Mouse (Mus musculus): ENCODE results near the gene Arl6ip1. TPM values are rescaled to one million over a fixed set of nuclear protein-coding genes. Genes with fewer than 3 reads are reported as not detected.
"Not testable (repeated sequence)": the region's sequence is repeated elsewhere in the genome, so short reads cannot be mapped to it uniquely, and the experiment has no call there.

The Arl6ip1 gene
- 592 and 601 TPM in 2 replicates for polyA plus RNA-seq (2015; fragmentation: Nextera tagmentation; extraction: Ambion mirVana)

DNA sequence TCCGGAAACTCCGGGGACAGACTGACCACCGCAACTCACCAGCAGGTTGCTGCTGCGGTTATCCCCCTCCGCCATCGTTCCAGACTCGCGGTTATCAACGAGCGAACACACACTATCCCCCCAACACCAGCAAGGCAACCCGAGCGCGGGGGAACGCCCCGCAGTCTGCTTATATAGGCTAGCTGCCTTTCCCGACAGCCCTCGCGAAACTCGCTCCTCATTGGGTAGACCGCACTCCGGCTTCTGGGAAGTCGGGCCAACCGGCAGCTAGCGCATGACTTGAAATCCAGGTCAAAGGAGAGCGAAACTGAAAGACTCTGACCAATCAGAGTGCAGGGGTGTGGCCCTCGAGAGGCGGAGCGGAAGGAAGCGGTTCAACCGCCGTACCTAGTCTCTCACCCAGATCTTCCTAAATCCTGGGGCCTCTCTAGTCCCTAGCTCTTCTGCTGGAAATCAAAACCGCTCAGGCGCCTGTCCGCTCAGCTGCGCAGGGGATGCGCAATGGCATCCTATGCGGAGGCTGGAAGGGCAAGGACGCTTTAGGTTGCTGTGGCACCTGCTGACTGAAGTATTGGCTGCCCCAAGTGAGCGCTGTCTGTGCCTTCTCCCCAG lies at the start of gene Arl6ip1:
Gene Arl6ip1, minus strand, starts transcription at position 233 of the 612 bp plus-strand sequence.
- H3K4me1 ChIP-seq, result peaks cover 30% of the 10 kb centered on the region
- H3K4me2 ChIP-seq (replicated peaks), result peak within 1 kb of the TSS; percentile 72
- peak; percentile 99 for ATAC-seq (replicated peaks)
- peaks cover 2% of the 10 kb centered on the region; the same call in 1 of the 2 replicates for H3K36me3 ChIP-seq
- H3K9me3 ChIP-seq, result no peaks in the 10 kb centered on the region
- H3K27me3 ChIP-seq, result no peaks in the 10 kb centered on the region
- H3K9ac ChIP-seq (replicated peaks), result peak within 1 kb of the TSS; percentile 85
- peak within 1 kb of the TSS; percentile 90 for H3K27ac ChIP-seq (replicated peaks)
- H3K4me3 ChIP-seq, result peak within 1 kb of the TSS; percentile 83
- WGBS, result under 1% methylated on average over 39 of the region's 39 CpGs

DNA sequence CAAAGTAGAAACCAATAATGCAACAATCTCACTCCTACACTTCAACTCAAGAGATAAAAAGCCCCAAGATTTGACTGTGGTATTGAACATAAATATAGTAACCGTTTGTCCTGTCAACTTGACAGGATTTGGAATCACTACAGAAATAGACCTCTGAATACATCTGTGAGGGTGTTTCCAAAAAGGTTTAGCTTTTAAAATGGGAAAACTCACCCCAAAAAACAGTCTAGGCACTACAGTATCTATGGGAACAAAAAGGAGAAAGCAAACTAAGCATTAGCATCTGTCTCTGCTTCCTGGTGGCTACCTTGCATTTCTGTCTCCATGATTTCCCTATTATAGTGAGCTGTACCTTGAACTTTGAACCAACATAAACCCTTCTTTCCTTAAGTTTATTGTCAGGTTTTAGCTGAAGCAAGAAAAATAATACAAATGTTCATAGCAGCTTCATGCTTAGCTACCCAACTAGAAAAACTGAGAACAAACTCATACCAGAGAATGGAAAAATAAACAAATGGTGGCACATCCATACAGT lies 46.4 kb upstream of the Arl6ip1 start:
- H3K9me3 ChIP-seq, result no peaks in the 10 kb centered on the region
- no peak overlapping the region for H3K27ac ChIP-seq (replicated peaks)
- no peak overlapping the region for H3K4me2 ChIP-seq (replicated peaks)
- no peaks in the 10 kb centered on the region for H3K4me1 ChIP-seq
- H3K4me3 ChIP-seq, result no peak overlapping the region
- no peak for ATAC-seq (replicated peaks)
- H3K9ac ChIP-seq (replicated peaks), result no peak overlapping the region
- 81% methylated on average over 1 of the region's 1 CpGs for WGBS
- no peaks in the 10 kb centered on the region for H3K27me3 ChIP-seq
- peaks cover 60% of the 10 kb centered on the region for H3K36me3 ChIP-seq

DNA sequence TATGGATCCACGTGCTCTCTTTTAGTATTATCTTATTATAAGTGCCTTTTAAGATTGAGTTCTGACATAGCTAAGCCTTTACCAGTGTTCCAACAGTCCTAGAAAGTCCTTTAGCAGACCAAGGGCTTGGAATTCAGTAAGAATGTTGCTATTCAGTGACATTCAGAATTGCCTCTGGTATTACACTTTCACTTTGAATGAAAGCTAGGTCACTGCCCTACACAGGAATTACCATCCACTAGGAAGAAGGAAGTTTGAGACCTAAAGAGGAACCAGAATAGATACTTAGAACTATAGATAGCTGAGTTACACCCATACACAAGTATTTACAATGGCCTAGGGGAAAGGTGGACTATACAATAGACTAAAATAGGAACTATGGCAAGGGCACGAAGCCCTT lies 40.7 kb upstream of the Arl6ip1 start:
- peaks cover 72% of the 10 kb centered on the region for H3K36me3 ChIP-seq
- not testable (repeated sequence) for H3K9me3 ChIP-seq; ATAC-seq (replicated peaks); H3K4me3 ChIP-seq; H3K27ac ChIP-seq (replicated peaks); H3K4me2 ChIP-seq (replicated peaks); H3K4me1 ChIP-seq; H3K9ac ChIP-seq (replicated peaks); H3K27me3 ChIP-seq
- WGBS, result 94% methylated on average over 2 of the region's 2 CpGs

DNA sequence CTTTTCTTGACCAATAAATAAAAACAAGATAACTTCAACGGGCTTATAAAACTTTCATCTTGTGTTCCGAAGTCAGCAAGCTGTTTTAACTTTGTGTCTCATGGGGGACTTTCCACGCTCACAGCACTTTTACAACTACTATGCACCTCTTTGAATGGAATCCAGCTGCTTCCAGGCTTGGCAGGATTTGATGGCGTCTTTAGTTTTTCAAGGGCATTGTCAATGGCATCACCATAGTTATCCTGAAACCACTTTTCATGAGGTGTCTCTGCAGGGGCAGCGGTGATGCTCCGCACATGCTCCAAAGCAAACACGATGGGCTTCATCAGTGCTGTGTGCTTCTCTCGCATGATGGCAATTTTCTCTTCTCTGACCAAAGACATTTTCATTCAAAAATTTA lies 33.5 kb upstream of the Arl6ip1 start:
- no peaks in the 10 kb centered on the region for H3K9me3 ChIP-seq
- no peak overlapping the region for H3K27ac ChIP-seq (replicated peaks)
- ATAC-seq (replicated peaks), result no peak
- no peaks in the 10 kb centered on the region for H3K4me1 ChIP-seq
- H3K36me3 ChIP-seq, result peaks cover 60% of the 10 kb centered on the region
- H3K9ac ChIP-seq (replicated peaks), result no peak overlapping the region
- no peak overlapping the region for H3K4me2 ChIP-seq (replicated peaks)
- WGBS, result 90% methylated on average over 8 of the region's 8 CpGs
- H3K4me3 ChIP-seq, result no peak overlapping the region
- H3K27me3 ChIP-seq, result no peaks in the 10 kb centered on the region

DNA sequence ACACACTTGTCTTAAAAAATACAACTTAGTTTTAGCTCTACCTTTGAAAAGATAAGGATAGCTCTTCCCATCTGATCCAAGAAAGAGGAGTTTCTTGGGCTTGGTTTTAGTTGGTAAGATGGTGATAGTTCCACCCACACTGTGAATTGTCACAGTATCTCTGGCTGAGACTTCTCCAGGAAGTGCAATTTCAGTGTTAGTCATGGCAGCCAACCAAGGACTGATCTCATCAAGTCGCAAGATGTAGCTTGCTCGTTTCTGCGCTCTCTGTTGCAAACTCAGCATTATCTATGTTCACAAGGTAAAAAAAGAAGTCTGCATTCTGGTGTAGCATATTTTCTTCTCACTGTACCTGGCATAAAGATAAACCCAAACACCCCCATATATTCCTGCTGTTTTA lies 30.7 kb upstream of the Arl6ip1 start:
- no peak overlapping the region for H3K27ac ChIP-seq (replicated peaks)
- no peaks in the 10 kb centered on the region for H3K9me3 ChIP-seq
- H3K36me3 ChIP-seq, result peaks cover 56% of the 10 kb centered on the region
- ATAC-seq (replicated peaks), result no peak
- H3K4me2 ChIP-seq (replicated peaks), result no peak overlapping the region
- no peak overlapping the region for H3K4me3 ChIP-seq
- WGBS, result 89% methylated on average over 3 of the region's 3 CpGs
- H3K9ac ChIP-seq (replicated peaks), result no peak overlapping the region
- H3K27me3 ChIP-seq, result no peaks in the 10 kb centered on the region
- H3K4me1 ChIP-seq, result no peaks in the 10 kb centered on the region

DNA sequence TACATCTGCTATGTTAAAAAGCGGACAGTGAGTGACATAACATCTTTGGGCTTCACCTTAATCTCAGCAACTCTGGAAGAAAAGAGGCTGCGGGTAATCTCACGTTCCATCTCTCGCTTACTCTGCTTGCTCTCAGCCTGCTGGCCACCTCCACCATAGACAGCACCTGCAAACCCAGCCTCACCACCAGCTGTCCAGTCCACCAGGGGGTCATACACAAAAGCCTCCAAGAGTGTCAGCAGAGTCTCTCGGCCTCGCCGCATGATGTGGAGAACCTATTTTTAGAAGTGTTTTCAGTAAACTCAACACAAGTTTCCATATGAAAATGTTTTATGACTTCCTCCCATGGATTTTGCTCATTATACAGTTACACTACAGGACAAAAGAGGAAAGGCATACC lies 27.0 kb upstream of the Arl6ip1 start:
- 94% methylated on average over 7 of the region's 7 CpGs for WGBS
- H3K27ac ChIP-seq (replicated peaks), result no peak overlapping the region
- no peaks in the 10 kb centered on the region for H3K27me3 ChIP-seq
- H3K4me3 ChIP-seq, result no peak overlapping the region
- no peaks in the 10 kb centered on the region for H3K4me1 ChIP-seq
- no peak overlapping the region for H3K9ac ChIP-seq (replicated peaks)
- no peak overlapping the region for H3K4me2 ChIP-seq (replicated peaks)
- H3K9me3 ChIP-seq, result no peaks in the 10 kb centered on the region
- peaks cover 72% of the 10 kb centered on the region for H3K36me3 ChIP-seq
- no peak for ATAC-seq (replicated peaks)

DNA sequence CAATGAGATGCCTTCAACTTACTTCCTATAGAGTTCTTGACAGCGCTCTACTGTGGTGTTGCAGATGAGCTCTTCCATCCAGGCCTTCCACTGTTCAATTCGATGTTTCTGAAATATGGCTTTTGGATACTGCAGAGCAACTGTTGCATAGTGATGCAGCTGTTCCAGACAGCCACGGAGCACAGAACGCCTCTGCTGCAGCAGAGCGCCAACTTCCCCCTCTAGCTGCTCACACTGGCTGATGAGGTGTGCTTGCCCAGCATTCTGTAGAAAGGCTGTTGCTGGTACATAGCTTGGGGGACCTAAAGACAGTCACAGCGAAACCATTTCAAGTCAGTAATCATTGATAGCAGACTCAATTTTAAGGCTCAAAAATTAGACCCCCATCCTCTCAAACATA lies 24.7 kb upstream of the Arl6ip1 start:
- H3K27ac ChIP-seq (replicated peaks), result no peak overlapping the region
- H3K4me2 ChIP-seq (replicated peaks), result no peak overlapping the region
- H3K9ac ChIP-seq (replicated peaks), result no peak overlapping the region
- H3K9me3 ChIP-seq, result no peaks in the 10 kb centered on the region
- H3K36me3 ChIP-seq, result peaks cover 66% of the 10 kb centered on the region
- H3K4me1 ChIP-seq, result no peaks in the 10 kb centered on the region
- no peak overlapping the region for H3K4me3 ChIP-seq
- ATAC-seq (replicated peaks), result no peak
- WGBS, result 90% methylated on average over 6 of the region's 6 CpGs
- H3K27me3 ChIP-seq, result no peaks in the 10 kb centered on the region

DNA sequence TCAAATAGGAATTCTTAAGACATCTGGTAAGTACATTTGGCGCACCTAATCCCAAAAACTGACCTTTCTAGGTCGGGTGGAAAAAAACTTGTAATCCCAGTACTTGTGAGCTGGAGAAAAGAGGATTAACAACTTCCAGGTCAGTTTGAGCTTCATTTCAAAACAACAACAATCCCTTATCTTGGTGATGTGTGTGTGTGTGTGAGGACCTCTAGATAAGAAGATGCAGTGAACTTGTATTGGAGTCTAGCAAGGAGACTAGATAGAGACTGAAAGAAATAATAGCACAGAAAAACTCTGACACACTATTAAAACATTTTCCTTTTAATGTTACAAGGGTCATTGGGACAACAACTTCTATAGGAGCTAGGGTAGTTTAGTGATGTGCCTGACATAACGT lies 14.1 kb upstream of the Arl6ip1 start:
- no peak for ATAC-seq (replicated peaks)
- no peaks in the 10 kb centered on the region for H3K4me1 ChIP-seq
- no peaks in the 10 kb centered on the region for H3K9me3 ChIP-seq
- 82% methylated on average over 3 of the region's 3 CpGs for WGBS
- peaks cover 78% of the 10 kb centered on the region for H3K36me3 ChIP-seq
- no peak overlapping the region for H3K4me3 ChIP-seq
- no peak overlapping the region for H3K9ac ChIP-seq (replicated peaks)
- no peak overlapping the region for H3K27ac ChIP-seq (replicated peaks)
- no peak overlapping the region for H3K4me2 ChIP-seq (replicated peaks)
- H3K27me3 ChIP-seq, result no peaks in the 10 kb centered on the region

DNA sequence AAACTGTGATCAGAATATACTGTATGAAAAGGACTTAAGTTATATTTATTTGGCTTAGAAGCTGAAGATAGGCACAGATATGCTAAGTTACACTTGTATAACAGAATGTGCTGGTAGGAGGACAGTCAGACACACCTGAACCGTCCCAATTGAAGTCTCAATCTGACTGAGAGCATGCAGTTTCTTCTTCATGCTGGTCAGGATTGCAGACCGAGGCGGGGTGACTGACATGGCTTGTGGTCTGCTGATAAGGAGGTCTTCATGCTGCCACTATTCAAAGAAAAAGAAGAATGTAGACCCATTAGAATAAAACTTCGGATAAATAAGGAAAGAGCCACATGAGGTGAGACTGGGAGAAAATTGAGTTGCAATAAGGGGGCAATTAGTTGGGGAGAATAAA lies 13.7 kb upstream of the Arl6ip1 start:
- no peaks in the 10 kb centered on the region for H3K9me3 ChIP-seq
- no peaks in the 10 kb centered on the region for H3K27me3 ChIP-seq
- no peak overlapping the region for H3K27ac ChIP-seq (replicated peaks)
- no peak overlapping the region for H3K4me3 ChIP-seq
- peaks cover 74% of the 10 kb centered on the region for H3K36me3 ChIP-seq
- no peaks in the 10 kb centered on the region for H3K4me1 ChIP-seq
- ATAC-seq (replicated peaks), result no peak
- H3K9ac ChIP-seq (replicated peaks), result no peak overlapping the region
- WGBS, result 92% methylated on average over 4 of the region's 4 CpGs
- H3K4me2 ChIP-seq (replicated peaks), result no peak overlapping the region

DNA sequence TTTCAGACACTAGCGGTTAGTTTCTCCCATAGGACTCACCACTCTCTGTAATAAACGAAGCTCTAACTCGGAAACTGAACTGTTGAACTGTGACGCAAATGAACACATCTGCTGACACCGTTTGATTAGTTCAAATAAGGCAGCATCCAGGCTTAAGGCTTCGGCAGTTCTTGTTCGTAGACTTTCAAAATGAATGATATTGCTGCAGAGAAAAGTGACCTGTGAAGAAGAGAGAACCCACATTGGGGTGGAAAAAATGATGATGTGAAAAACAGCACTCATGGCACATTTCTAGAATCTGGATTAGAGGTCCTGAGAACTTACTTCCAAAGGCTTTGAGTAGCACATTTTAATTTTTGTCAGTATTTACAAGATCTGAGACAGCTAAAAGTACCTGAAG lies 11.8 kb upstream of the Arl6ip1 start:
- Histone ChIP-seq H3K9me3 (no peaks in the 10 kb centered on the region), H3K9ac (replicated peaks) (no peak overlapping the region), H3K4me2 (replicated peaks) (no peak overlapping the region), H3K4me1 (no peaks in the 10 kb centered on the region), H3K36me3 (peaks cover 73% of the 10 kb centered on the region), H3K4me3 (no peak overlapping the region), H3K27ac (replicated peaks) (no peak overlapping the region), H3K27me3 (no peaks in the 10 kb centered on the region)
- ATAC-seq (replicated peaks), result no peak
- WGBS, result 92% methylated on average over 7 of the region's 7 CpGs

DNA sequence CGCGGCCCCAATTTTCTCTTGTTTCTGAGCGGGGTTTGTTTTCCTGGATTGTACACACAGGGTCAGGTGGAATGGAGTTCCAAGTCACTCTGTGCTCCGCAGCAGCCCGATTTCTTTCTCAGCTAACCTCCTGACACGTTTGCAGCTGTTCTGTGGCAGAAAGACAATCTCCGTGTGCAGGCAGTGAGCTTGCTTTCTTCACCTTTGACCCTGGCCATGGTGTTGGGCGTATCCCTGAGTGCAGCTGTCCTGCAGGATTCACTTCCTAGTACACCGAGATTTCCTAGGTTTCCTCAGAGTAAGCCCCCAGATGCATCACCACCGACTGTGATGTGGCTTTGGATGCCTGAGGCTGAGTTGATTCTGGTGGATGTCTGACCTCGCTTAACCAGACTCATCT lies 5.7 kb upstream of the Arl6ip1 start:
- H3K4me1 ChIP-seq, result peaks cover 2% of the 10 kb centered on the region; the same call in 1 of the 2 replicates
- no peak for ATAC-seq (replicated peaks)
- H3K36me3 ChIP-seq, result peaks cover 41% of the 10 kb centered on the region

DNA sequence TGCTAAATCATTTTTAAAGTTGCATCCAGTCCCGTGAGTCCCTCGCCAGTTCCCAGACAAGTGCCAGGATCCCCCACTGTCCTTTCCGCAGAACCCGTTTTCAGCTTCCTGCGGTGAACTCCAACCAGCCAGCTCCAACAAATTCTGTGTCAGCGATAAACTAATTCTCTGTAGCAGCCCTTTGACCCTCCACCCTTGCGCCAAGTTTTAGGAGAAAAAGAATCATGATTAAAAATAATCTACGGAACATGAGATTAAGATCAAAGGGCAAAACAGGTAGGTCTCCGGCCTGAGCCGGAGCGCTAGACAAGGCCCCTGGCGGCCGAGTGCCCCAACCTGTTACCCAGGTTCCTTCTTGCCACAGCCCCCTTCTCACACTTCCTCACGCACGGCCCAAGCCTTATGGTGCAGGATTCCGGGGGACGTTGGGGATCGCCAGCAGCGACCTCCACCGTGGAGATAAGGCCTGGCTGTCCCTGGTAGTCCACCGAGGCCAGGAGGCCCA lies 485 bp downstream of the Arl6ip1 start:
- Histone ChIP-seq H3K27me3 (no peaks in the 10 kb centered on the region), H3K36me3 (peaks cover 6% of the 10 kb centered on the region; the same call in 1 of the 2 replicates), H3K4me3 (peak overlapping the region; percentile 83), H3K9ac (replicated peaks) (peak overlapping the region; percentile 85), H3K4me2 (replicated peaks) (peak overlapping the region; percentile 72), H3K4me1 (peaks cover 30% of the 10 kb centered on the region), H3K9me3 (no peaks in the 10 kb centered on the region), H3K27ac (replicated peaks) (peak overlapping the region; percentile 88)
- peak; percentile 82 for ATAC-seq (replicated peaks)
- WGBS, result 0% methylated on average over 21 of the region's 21 CpGs

More for the DNA sequence above, 5.7 kb upstream of the Arl6ip1 start:
- Histone ChIP-seq H3K9me3 (no peaks in the 10 kb centered on the region), H3K4me2 (replicated peaks) (no peak overlapping the region), H3K27ac (replicated peaks) (no peak overlapping the region), H3K9ac (replicated peaks) (no peak overlapping the region), H3K4me3 (no peak overlapping the region), H3K27me3 (no peaks in the 10 kb centered on the region)
- WGBS, result 84% methylated on average over 11 of the region's 11 CpGs
